Mouse (Mus musculus) midbrain, postnatal 0 days (tissue): ENCODE results near the gene 4930524B15Rik. TPM values are rescaled to one million over a fixed set of nuclear protein-coding genes. Genes with fewer than 3 reads are reported as not detected.
"Not testable (repeated sequence)": the region's sequence is repeated elsewhere in the genome, so short reads cannot be mapped to it uniquely, and the experiment has no call there.

Experiments used
- ATAC-seq: fragments of 200-750 bp; cut with Nextera tagmentation; 2 replicates; pipeline ENCODE4 v1.8.0; 2017; ENCODE audit warnings: moderate number of reproducible peaks, mild to moderate bottlenecking, moderate TSS enrichment, moderate library complexity; ENCODE audit not compliant: low FRiP score
- DNase-seq: peaks from one replicate; pipeline ENCODE4 v3.0.0-alpha.2; 2015; ENCODE audit warnings: low spot score
- H3K27ac ChIP-seq: fragments of 300-500 bp; sonication (generic); 2 replicates; pipeline ENCODE4 v1.5.1; 2014; ENCODE audit warnings: low read depth, mild to moderate bottlenecking, low read length, mixed read lengths
- H3K27me3 ChIP-seq: fragments of 300-500 bp; sonication (generic); 2 replicates; pipeline ENCODE4 v1.6.1; 2014; ENCODE audit warnings: low read length, control low read depth, mixed read lengths; ENCODE audit not compliant: insufficient read depth
- H3K36me3 ChIP-seq: fragments of 300-500 bp; sonication (generic); 2 replicates; pipeline ENCODE4 v1.6.1; 2014; ENCODE audit warnings: low read length, control low read depth, mixed read lengths; ENCODE audit not compliant: insufficient read depth
- H3K4me1 ChIP-seq: fragments of 300-500 bp; sonication (generic); 2 replicates; pipeline ENCODE4 v1.6.1; 2014; ENCODE audit warnings: mild to moderate bottlenecking, control low read depth, antibody characterized with exemption, low read length, mixed read lengths; ENCODE audit not compliant: insufficient read depth
- H3K4me2 ChIP-seq: fragments of 300-500 bp; sonication (generic); 2 replicates; pipeline ENCODE4 v1.6.1; 2014; ENCODE audit warnings: low read depth, mild to moderate bottlenecking, low read length, mixed read lengths; ENCODE audit not compliant: poor library complexity, severe bottlenecking
- H3K4me3 ChIP-seq: fragments of 300-500 bp; sonication (generic); 2 replicates; pipeline ENCODE4 v1.5.1; 2014; ENCODE audit warnings: low read depth, mild to moderate bottlenecking, low read length, moderate library complexity
- H3K9ac ChIP-seq: fragments of 300-500 bp; sonication (generic); replicated peaks from 2 replicates; pipeline ENCODE4 v1.6.1; 2014; ENCODE audit warnings: mild to moderate bottlenecking, low read length, moderate library complexity, mixed read lengths; ENCODE audit not compliant: poor library complexity, severe bottlenecking
- H3K9me3 ChIP-seq: fragments of 300-500 bp; sonication (generic); 2 replicates; pipeline ENCODE4 v1.6.1; 2016; ENCODE audit warnings: low read length, control low read depth
- CTCF ChIP-seq: IDR thresholded peaks from 2 replicates; pipeline ENCODE4 v1.5.1; 2016; ENCODE audit warnings: antibody characterized with exemption, mild to moderate bottlenecking
- WGBS: fragments of 180-500 bp; shearing (Covaris S2); extraction: QIAGEN DNeasy Blood & Tissue Kit; methylation state at CpG from one replicate; pipeline ENCODE4 v1.1.7; 2014; 5-methylcytosine and 5-hydroxymethylcytosine counted together
- polyA plus RNA-seq: library from polyadenylated mRNA; unstranded; fragments of >200 nt; fragmentation: Nextera tagmentation; extraction: Ambion mirVana; gene quantifications from 2 replicates; pipeline ENCODE4 v1.2.1, GENCODE M21; 2015
- total RNA-seq: library from RNA; depleted of rRNA; stranded (reverse); fragments of >200 nt; gene quantifications from 2 replicates; pipeline ENCODE4 v1.2.3, GENCODE M21; 2014

4930524B15Rik gene
- total and polyA plus RNA-seq, 2 experiments from 2014 or later = 0.47 TPM; not detected in 1

- Histone ChIP-seq H3K9ac (no peak overlapping the region), H3K36me3 (no peaks in the 10 kb centered on the region), H3K4me2 (no peak overlapping the region), H3K9me3 (no peaks in the 10 kb centered on the region), H3K4me3 (no peak overlapping the region), H3K27ac (no peak overlapping the region), H3K27me3 (no peaks in the 10 kb centered on the region), H3K4me1 (no peaks in the 10 kb centered on the region)
- DNase-seq (no peak), ATAC-seq (no peak)
- no peak for TF ChIP-seq CTCF
- WGBS = 93% methylated on average over 7 of the region's 7 CpGs
Observed at GRCm38 (mm10) chr11:31981830-31982229, 16.4 kb downstream of the 4930524B15Rik start.

- not testable (repeated sequence) for H3K4me3 ChIP-seq, H3K27me3 ChIP-seq, H3K9me3 ChIP-seq, H3K4me2 ChIP-seq, H3K36me3 ChIP-seq, ATAC-seq, H3K4me1 ChIP-seq, H3K27ac ChIP-seq, H3K9ac ChIP-seq, DNase-seq
- 85% methylated on average over 13 of the region's 13 CpGs for WGBS
Observed at GRCm38 (mm10) chr11:31982247-31982943, 17.0 kb downstream of the 4930524B15Rik start.

- ATAC-seq = no peak
- no peak overlapping the region for H3K27ac ChIP-seq
- DNase-seq = no peak
Observed at GRCm38 (mm10) chr11:31983249-31983648, 17.9 kb downstream of the 4930524B15Rik start.

GRCm38 (mm10) chr11:31984786-31985185 is 19.4 kb downstream of the 4930524B15Rik start:
- no peak overlapping the region for H3K4me2 ChIP-seq
- H3K4me3 ChIP-seq = no peak overlapping the region
- no peaks in the 10 kb centered on the region for H3K4me1 ChIP-seq
- no peak for TF ChIP-seq CTCF
- no peak for ATAC-seq
- no peak overlapping the region for H3K27ac ChIP-seq
- no peak overlapping the region for H3K9ac ChIP-seq
- 72% methylated on average over 2 of the region's 2 CpGs for WGBS
- H3K9me3 ChIP-seq = no peaks in the 10 kb centered on the region
- no peaks in the 10 kb centered on the region for H3K36me3 ChIP-seq
- H3K27me3 ChIP-seq = no peaks in the 10 kb centered on the region
- DNase-seq = no peak

More at GRCm38 (mm10) chr11:31983249-31983648, 17.9 kb downstream of the 4930524B15Rik start:
- no peak overlapping the region for H3K9ac ChIP-seq
- H3K36me3 ChIP-seq = no peaks in the 10 kb centered on the region
- TF ChIP-seq CTCF = no peak
- no peak overlapping the region for H3K4me3 ChIP-seq
- H3K4me1 ChIP-seq = no peaks in the 10 kb centered on the region
- no peaks in the 10 kb centered on the region for H3K9me3 ChIP-seq
- H3K4me2 ChIP-seq = no peak overlapping the region
- H3K27me3 ChIP-seq = no peaks in the 10 kb centered on the region

GRCm38 (mm10) chr11:31992535-31992934 is 27.1 kb downstream of the 4930524B15Rik start:
- Histone ChIP-seq H3K27ac (no peak overlapping the region), H3K27me3 (no peaks in the 10 kb centered on the region), H3K4me2 (no peak overlapping the region), H3K9ac (no peak overlapping the region), H3K4me3 (no peak overlapping the region), H3K9me3 (no peaks in the 10 kb centered on the region), H3K4me1 (no peaks in the 10 kb centered on the region), H3K36me3 (no peaks in the 10 kb centered on the region)
- ATAC-seq (no peak), DNase-seq (no peak)
- no peak for TF ChIP-seq CTCF
- 95% methylated on average over 3 of the region's 3 CpGs for whole genome bisulfite sequencing

- DNase-seq = no peak
- 39% methylated on average over 2 of the region's 2 CpGs for WGBS
Observed at GRCm38 (mm10) chr11:31999716-32000115, 34.3 kb downstream of the 4930524B15Rik start.

More at GRCm38 (mm10) chr11:31999716-32000115, 34.3 kb downstream of the 4930524B15Rik start:
- peak overlapping the region; percentile 50; the same call in 1 of the 2 replicates for H3K4me3 ChIP-seq
- peak overlapping the region; percentile 29 for H3K4me2 ChIP-seq
- no peaks in the 10 kb centered on the region for H3K9me3 ChIP-seq
- no peaks in the 10 kb centered on the region for H3K27me3 ChIP-seq
- peaks cover 13% of the 10 kb centered on the region; the same call in 1 of the 2 replicates for H3K36me3 ChIP-seq
- H3K27ac ChIP-seq = peak overlapping the region; percentile 66
- TF ChIP-seq CTCF = no peak
- H3K9ac ChIP-seq = no peak overlapping the region
- no peak for ATAC-seq
- H3K4me1 ChIP-seq = peaks cover 6% of the 10 kb centered on the region; the same call in 1 of the 2 replicates
